Mouse (Mus musculus) liver, adult 2 months (tissue): ENCODE measurements around the gene 1700102P08Rik. TPM values are rescaled to one million over a fixed set of nuclear protein-coding genes. Genes with fewer than 3 reads are reported as not detected.

Experiments
- DNase-seq: peaks from one replicate; pipeline ENCODE4 v3.0.0-alpha.2; 2011; ENCODE audit warnings: low read depth, low spot score; ENCODE audit errors: extremely low read depth
- H3K27ac ChIP-seq: fragments of 200-500 bp; replicated peaks from 2 replicates; pipeline ENCODE4 v1.5.1; 2012; ENCODE audit warnings: low read depth, mild to moderate bottlenecking, control low read depth, inconsistent platforms, low read length; ENCODE audit not compliant: insufficient read depth
- H3K27me3 ChIP-seq: fragments of 200-500 bp; 2 replicates; pipeline ENCODE4 v1.6.1; 2012; ENCODE audit warnings: mild to moderate bottlenecking, moderate library complexity, low read length, inconsistent platforms; ENCODE audit not compliant: control insufficient read depth, insufficient read depth
- H3K36me3 ChIP-seq: fragments of 200-500 bp; 2 replicates; pipeline ENCODE4 v1.6.1; 2012; ENCODE audit warnings: low read length, inconsistent platforms; ENCODE audit not compliant: control insufficient read depth, insufficient read depth
- H3K4me1 ChIP-seq: fragments of 200-500 bp; 2 replicates; pipeline ENCODE4 v1.6.1; 2011; ENCODE audit warnings: low read length; ENCODE audit not compliant: control insufficient read depth, insufficient read depth
- H3K4me3 ChIP-seq: fragments of 200-500 bp; 2 replicates; pipeline ENCODE4 v1.5.1; 2011; ENCODE audit warnings: low read depth, mild to moderate bottlenecking, control low read depth, low read length, moderate library complexity; ENCODE audit not compliant: insufficient read depth
- H3K79me2 ChIP-seq: fragments of 200-500 bp; 2 replicates; pipeline ENCODE4 v1.6.1; 2012; ENCODE audit warnings: inconsistent platforms, mild to moderate bottlenecking, low read length, moderate library complexity; ENCODE audit not compliant: control insufficient read depth, insufficient read depth
- H3K9ac ChIP-seq: fragments of 200-500 bp; 2 replicates; pipeline ENCODE4 v1.6.1; 2012; ENCODE audit warnings: low read depth, mild to moderate bottlenecking, control low read depth, inconsistent platforms, low read length
- CTCF ChIP-seq: fragments of 200-500 bp; IDR thresholded peaks from 2 replicates; pipeline ENCODE4 v1.5.1; 2011; ENCODE audit warnings: low read depth, low read length, control low read depth
- POLR2A ChIP-seq: fragments of 200-500 bp; IDR thresholded peaks from 2 replicates; pipeline ENCODE4 v1.6.1; 2011; ENCODE audit warnings: low read length, control low read depth; ENCODE audit not compliant: insufficient read depth; ENCODE audit errors: extremely low read depth
- WGBS: fragments of 180-500 bp; shearing (Covaris S2); methylation state at CpG from one replicate; pipeline ENCODE4 v1.1.7; 2018; 5-methylcytosine and 5-hydroxymethylcytosine counted together
- polyA plus RNA-seq: library from polyadenylated mRNA; depleted of rRNA; stranded (reverse); fragments of >200 nt; gene quantifications from 2 replicates; pipeline ENCODE4 v1.2.3, GENCODE M21; 2012; rRNA removed
- total RNA-seq: library from RNA; depleted of rRNA; stranded (reverse); fragments of >200 nt; gene quantifications from 2 replicates; pipeline ENCODE4 v1.2.3, GENCODE M21; 2014; rRNA removed

1700102P08Rik gene
- total RNA-seq (not detected in 2 replicates), polyA plus RNA-seq (not detected in 2 replicates)

DNA sequence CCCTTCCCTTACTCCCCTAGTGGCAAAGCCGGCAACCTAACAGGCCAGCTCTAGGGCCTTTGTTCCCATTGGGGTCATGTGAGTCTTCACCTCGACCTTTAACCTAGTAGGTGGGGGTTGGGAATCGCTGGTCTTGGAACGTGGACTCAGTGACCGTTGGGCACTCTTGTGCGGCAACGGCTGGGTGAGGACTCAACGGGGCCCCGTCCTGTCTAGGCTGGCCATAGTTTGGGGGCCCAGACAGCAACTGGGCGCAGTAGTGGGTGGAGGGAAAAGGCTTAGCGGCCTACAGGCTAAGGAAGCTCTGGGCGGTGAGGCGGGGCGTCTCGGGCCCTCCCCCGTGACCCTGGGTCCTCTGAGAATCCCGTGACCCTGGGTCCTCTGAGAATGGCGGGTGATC is at the start of gene 1700102P08Rik:
1700102P08Rik (plus strand) TSS at position 130 of the 400 bp plus-strand sequence.
- TF ChIP-seq POLR2A = 0 out of 2 replicates have a peak, but pooled peaks have one; percentile 13
- no peak for TF ChIP-seq CTCF
- peaks cover 42% of the 10 kb centered on the region for H3K36me3 ChIP-seq
- H3K4me3 ChIP-seq = no peak within 1 kb of the TSS
- peaks cover 19% of the 10 kb centered on the region for H3K4me1 ChIP-seq
- peak within 1 kb of the TSS; percentile 72 for H3K27ac ChIP-seq
- no peak within 1 kb of the TSS for H3K9ac ChIP-seq
- no peaks in the 10 kb centered on the region for H3K79me2 ChIP-seq
- DNase-seq = peak; percentile 67
- no peaks in the 10 kb centered on the region for H3K27me3 ChIP-seq
- 66% methylated on average over 18 of the region's 18 CpGs for WGBS

GRCm38 (mm10) chr9:108343331-108343730 is 49.3 kb upstream of the 1700102P08Rik start:
- H3K9ac ChIP-seq = peak overlapping the region; percentile 54
- H3K4me3 ChIP-seq = no peak overlapping the region
- TF ChIP-seq CTCF = no peak
- TF ChIP-seq POLR2A = no peak
- no peaks in the 10 kb centered on the region for H3K27me3 ChIP-seq
- 36% methylated on average over 3 of the region's 3 CpGs for WGBS
- H3K36me3 ChIP-seq = peaks cover 10% of the 10 kb centered on the region
- peaks cover 25% of the 10 kb centered on the region for H3K4me1 ChIP-seq
- H3K27ac ChIP-seq = peak overlapping the region; percentile 90
- H3K79me2 ChIP-seq = peaks cover 4% of the 10 kb centered on the region; the same call in 1 of the 2 replicates
- peak; percentile 68 for DNase-seq

DNA sequence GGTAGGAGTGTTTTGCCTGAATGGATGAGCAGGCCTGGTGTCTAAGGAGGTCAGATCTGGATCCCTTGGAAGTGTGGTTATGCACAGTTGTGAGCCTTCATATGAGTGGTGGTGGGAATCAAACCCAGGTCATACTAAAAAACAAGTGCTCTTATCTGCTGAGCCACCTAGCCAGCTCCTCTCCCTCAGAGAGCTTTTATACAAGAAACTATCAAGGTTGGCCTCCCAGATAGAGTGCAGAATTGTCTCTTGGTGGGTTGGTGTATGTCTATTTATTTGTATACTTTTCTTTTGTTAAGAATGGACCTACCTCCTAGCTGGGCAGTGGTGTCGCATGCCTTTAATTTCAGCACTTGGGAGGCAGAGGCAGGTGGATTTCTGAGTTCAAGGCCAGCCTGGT is 48.8 kb upstream of the 1700102P08Rik start:
- peaks cover 24% of the 10 kb centered on the region for H3K4me1 ChIP-seq
- H3K9ac ChIP-seq = no peak overlapping the region
- H3K4me3 ChIP-seq = no peak overlapping the region
- peaks cover 10% of the 10 kb centered on the region for H3K36me3 ChIP-seq
- WGBS = 21% methylated on average over 1 of the region's 1 CpGs
- H3K27ac ChIP-seq = peak overlapping the region; percentile 90
- no peaks in the 10 kb centered on the region for H3K27me3 ChIP-seq
- TF ChIP-seq POLR2A = no peak
- peaks cover 4% of the 10 kb centered on the region; the same call in 1 of the 2 replicates for H3K79me2 ChIP-seq
- no peak for DNase-seq

GRCm38 (mm10) chr9:108344471-108344870 is 48.1 kb upstream of the 1700102P08Rik start:
- peaks cover 10% of the 10 kb centered on the region for H3K36me3 ChIP-seq
- no peak overlapping the region for H3K4me3 ChIP-seq
- H3K79me2 ChIP-seq = peaks cover 10% of the 10 kb centered on the region; the same call in 1 of the 2 replicates
- 37% methylated on average over 4 of the region's 4 CpGs for WGBS
- no peak overlapping the region for H3K9ac ChIP-seq
- H3K27ac ChIP-seq = peak overlapping the region; percentile 90
- no peaks in the 10 kb centered on the region for H3K27me3 ChIP-seq
- TF ChIP-seq POLR2A (no peak), CTCF (no peak)
- H3K4me1 ChIP-seq = peaks cover 24% of the 10 kb centered on the region
- DNase-seq = peak; percentile 92

- 1% methylated on average over 11 of the region's 11 CpGs for WGBS
- Histone ChIP-seq H3K4me3 (peak overlapping the region; percentile 98), H3K36me3 (peaks cover 13% of the 10 kb centered on the region), H3K9ac (peak overlapping the region; percentile 77), H3K79me2 (peaks cover 15% of the 10 kb centered on the region; the same call in 1 of the 2 replicates), H3K27ac (peak overlapping the region; percentile 87), H3K4me1 (peaks cover 24% of the 10 kb centered on the region), H3K27me3 (no peaks in the 10 kb centered on the region)
- TF ChIP-seq POLR2A = no peak
- peak; percentile 74 for DNase-seq
Observed at GRCm38 (mm10) chr9:108347024-108347423, 45.6 kb upstream of the 1700102P08Rik start.

DNA sequence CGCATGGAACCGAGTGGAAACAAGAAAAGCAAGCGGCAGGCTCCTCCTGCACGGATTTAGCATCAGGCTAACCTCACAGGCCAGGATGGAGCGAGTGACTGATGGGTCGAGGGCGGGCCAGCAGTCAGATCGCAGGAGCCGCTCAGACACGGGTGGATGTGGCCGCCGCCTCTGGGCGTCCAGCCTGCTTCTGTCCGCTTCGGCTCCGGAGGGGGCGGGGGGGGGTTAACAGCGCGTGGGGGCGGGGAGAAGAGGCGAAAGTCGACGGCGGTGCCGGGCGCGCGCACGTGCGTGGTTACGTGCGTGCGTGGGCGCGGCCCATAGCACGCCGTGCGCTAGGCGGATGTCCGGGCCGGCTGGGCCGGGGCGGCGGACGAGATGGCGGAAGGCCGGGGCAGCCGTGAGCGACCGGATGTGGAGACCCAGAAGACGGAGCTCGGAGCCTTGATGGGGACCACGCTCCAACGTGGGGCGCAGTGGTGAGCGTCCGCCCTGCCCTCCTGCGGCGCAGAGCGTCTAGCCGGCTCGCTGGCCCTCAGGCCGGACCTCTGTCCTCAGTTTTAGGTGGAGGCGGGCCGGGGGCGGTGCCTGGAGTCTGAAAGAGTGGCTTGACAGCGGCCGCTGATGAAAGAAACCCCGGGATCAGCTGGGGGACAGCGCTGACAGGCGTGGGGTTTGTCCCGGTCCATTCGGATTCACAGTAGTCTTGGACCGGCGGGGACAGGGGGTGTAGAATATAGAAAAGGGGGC is 44.9 kb upstream of the 1700102P08Rik start, which contains the start of gene Usp4:
Usp4 (plus strand) TSS at position 314 of the 750 bp plus-strand sequence.
- WGBS = under 1% methylated on average over 75 of the region's 75 CpGs
- Histone ChIP-seq H3K27me3 (no peaks in the 10 kb centered on the region), H3K36me3 (peaks cover 18% of the 10 kb centered on the region), H3K4me3 (peak within 1 kb of the TSS; percentile 98), H3K4me1 (peaks cover 24% of the 10 kb centered on the region), H3K27ac (peak within 1 kb of the TSS; percentile 94), H3K79me2 (peaks cover 20% of the 10 kb centered on the region), H3K9ac (peak within 1 kb of the TSS; percentile 99)
- peak; percentile 76 for DNase-seq
- TF ChIP-seq POLR2A = peak; percentile 84
- no peak for TF ChIP-seq CTCF
